Mouse (Mus musculus): Measurements from ENCODE around the gene Prpsap1.
"Not testable (repeated sequence)": the region's sequence is repeated elsewhere in the genome, so short reads cannot be mapped to it uniquely, and the experiment has no call there.

Prpsap1 gene

DNA sequence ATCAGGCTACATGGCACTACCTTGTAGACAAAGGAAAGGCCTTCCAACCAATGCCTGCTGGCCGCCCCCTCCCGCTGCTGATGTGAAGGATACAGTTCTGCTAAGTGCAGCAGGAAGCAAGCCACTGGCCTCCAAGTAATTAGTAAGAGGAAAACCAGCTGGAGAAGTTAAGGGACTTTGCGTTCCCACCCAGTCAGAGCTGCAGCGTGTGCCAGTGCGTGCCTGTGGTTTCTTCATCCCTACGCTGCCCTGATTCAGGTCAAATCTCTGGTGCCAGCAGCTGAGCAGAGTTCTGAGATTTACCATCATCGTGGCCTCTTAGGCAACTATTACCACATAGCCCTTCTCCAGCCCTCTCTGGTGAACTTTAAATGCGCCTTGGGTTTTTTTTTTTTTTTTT, 24.5 kb upstream of the Prpsap1 start:
- DNase-seq (ENCODE audit: extremely low read depth, insufficient read length, low spot score): peak; percentile 84

- DNase-seq (ENCODE audit: extremely low read depth, insufficient read length, low spot score): no peak
Observed at GRCm38 (mm10) chr11:116515330-116516020, 21.5 kb upstream of the Prpsap1 start.

GRCm38 (mm10) chr11:116513531-116514038, 19.6 kb upstream of the Prpsap1 start:
- DNase-seq (ENCODE audit: extremely low read depth, insufficient read length, low spot score): no peak

GRCm38 (mm10) chr11:116512987-116513386, 19.0 kb upstream of the Prpsap1 start:
- no peak for DNase-seq (ENCODE audit: extremely low read depth, insufficient read length, low spot score)

DNA sequence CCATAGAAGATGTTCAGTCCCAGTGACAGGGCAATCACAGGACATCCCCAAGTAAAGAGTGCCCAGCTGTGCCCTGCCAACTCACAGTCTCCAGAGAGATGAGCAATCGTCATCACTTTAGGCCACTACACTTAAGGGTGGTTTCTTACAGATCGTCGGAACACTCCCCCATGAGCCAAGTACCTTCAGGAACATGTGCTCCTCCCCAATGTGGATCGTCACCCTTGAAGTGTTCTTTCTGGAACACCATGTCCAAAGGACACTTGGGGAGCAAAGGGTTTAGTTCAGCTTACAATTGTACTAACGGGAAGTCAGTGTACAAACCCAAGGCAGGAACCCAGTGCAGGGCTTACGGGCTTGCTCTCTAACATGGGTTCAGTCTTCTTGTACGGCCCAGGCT, 18.2 kb upstream of the Prpsap1 start:
- no peak for DNase-seq (ENCODE audit: extremely low read depth, insufficient read length, low spot score)

DNA sequence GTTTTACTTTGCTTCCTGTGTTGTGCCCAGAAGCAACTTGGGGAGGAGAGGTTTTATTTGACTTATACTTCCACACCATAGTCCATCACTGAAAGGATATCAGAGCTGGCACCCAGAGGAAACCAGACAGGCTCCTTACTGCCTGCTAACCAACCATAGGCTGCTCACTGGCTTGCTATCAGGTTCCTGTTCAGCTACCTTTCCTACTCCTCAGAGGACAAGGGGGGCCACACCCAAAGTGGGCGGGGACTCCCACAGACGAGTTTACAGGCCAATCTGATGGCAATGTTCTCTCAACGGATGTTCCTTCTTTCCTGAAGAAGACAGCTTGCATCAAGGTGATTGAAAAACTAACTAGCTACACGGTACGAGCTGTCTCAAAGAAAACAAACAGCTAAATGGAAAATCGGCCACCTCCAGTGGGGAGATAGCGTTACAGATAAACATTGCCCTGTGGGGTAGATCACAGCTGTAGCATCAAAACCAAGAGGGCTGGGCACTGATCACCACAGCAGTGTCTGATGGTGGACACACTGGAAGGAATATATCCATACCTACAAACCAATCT, 17.4 kb upstream of the Prpsap1 start:
- no peak for DNase-seq (ENCODE audit: extremely low read depth, insufficient read length, low spot score)

GRCm38 (mm10) chr11:116508689-116509088, 14.7 kb upstream of the Prpsap1 start:
- DNase-seq (ENCODE audit: extremely low read depth, insufficient read length, low spot score): no peak

GRCm38 (mm10) chr11:116506151-116506875, 12.3 kb upstream of the Prpsap1 start:
- DNase-seq (ENCODE audit: extremely low read depth, insufficient read length, low spot score): no peak

DNA sequence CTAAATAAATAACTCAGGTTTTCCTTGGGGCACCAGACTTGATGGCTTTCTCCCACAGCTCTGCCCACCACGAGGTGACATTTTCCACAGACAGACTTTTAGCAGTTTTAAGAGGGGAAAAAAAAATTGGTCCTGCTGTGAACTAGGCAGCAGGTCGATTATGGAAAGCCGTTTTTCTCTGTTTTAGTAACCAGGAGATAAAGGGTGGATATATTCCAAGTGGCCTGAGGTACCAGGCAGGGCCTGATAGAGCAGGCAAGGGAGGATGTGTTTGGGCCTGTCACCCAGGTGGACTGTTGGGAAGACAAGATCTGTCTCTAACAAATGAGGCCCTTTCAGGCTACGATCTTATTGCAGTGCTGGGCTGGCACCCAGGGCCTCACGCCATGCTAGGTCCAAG, 11.6 kb upstream of the Prpsap1 start:
- no peak for DNase-seq (ENCODE audit: extremely low read depth, insufficient read length, low spot score)

DNA sequence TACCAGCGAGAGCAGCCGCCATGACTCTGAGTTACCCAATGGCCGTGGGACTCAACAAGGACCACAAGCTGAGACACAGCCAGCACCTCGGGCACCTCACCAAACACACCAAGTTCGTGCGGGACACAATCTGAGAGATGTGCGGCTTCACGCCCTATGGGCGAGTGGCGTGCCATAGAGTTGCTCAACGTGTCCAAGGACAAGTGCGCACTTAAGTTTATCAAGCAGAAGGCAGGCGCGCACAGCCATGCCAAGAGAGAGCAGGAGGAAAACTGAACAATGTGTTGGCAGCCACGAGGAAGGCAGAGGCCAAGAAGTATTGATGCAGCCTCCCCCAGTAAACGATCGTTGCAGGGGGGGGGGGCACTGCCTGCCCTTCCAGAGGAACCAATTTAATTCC, 10.5 kb upstream of the Prpsap1 start:
- DNase-seq (ENCODE audit: extremely low read depth, insufficient read length, low spot score): no peak

- DNase-seq (ENCODE audit: extremely low read depth, insufficient read length, low spot score): peak; percentile 65
Observed at GRCm38 (mm10) chr11:116501005-116501746, 7.2 kb upstream of the Prpsap1 start.

DNA sequence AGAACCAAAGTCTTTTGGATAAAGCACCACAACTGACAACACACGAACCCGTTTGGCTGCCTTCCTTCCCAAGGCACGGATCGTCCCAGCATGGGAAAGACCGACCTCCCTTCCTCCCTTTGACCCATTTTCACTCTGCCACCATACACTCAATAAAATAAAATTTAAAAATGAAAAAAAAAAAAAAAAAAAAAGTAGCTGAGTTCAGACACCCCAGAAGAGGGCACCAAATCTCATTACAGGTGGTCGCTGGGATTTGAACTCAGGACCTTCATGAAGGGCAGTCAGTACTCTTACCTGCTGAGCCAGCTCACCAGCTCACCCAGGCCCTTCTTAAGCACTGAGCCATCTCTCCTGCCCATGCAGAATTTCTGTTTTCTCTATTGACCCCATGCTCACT, 5.0 kb upstream of the Prpsap1 start:
- no peak for DNase-seq (ENCODE audit: extremely low read depth, insufficient read length, low spot score)

- no peak for DNase-seq (ENCODE audit: extremely low read depth, insufficient read length, low spot score)
Observed at GRCm38 (mm10) chr11:116498596-116498995, 4.6 kb upstream of the Prpsap1 start.

GRCm38 (mm10) chr11:116497313-116497712, 3.3 kb upstream of the Prpsap1 start:
- DNase-seq (ENCODE audit: extremely low read depth, insufficient read length, low spot score): no peak

GRCm38 (mm10) chr11:116494474-116495174, 622 bp upstream of the Prpsap1 start:
- no peak for DNase-seq (ENCODE audit: extremely low read depth, insufficient read length, low spot score)

GRCm38 (mm10) chr11:116493191-116493590, 811 bp downstream of the Prpsap1 start:
- DNase-seq (ENCODE audit: extremely low read depth, insufficient read length, low spot score): no peak

DNA sequence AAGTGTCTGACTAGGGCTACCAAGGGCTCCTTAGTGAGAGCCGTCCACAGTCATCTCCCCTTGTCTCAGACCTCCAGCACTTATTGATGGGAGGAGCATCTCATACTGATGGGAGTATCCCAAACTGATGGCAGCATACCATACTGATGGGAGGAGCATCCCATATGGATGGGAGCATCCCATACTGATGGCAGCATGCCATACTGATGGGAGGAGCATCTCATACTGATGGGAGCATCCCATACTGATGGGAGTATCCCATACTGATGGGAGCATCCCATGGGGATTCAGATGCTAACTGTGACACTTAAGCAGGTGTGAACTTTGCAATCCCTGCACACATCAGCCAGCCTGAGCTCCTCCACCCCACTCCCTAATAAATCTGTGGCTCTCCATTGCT, 1.5 kb downstream of the Prpsap1 start:
- DNase-seq (ENCODE audit: extremely low read depth, insufficient read length, low spot score): not testable (repeated sequence)

GRCm38 (mm10) chr11:116491338-116491737, 2.7 kb downstream of the Prpsap1 start:
- no peak for DNase-seq (ENCODE audit: extremely low read depth, insufficient read length, low spot score)

DNA sequence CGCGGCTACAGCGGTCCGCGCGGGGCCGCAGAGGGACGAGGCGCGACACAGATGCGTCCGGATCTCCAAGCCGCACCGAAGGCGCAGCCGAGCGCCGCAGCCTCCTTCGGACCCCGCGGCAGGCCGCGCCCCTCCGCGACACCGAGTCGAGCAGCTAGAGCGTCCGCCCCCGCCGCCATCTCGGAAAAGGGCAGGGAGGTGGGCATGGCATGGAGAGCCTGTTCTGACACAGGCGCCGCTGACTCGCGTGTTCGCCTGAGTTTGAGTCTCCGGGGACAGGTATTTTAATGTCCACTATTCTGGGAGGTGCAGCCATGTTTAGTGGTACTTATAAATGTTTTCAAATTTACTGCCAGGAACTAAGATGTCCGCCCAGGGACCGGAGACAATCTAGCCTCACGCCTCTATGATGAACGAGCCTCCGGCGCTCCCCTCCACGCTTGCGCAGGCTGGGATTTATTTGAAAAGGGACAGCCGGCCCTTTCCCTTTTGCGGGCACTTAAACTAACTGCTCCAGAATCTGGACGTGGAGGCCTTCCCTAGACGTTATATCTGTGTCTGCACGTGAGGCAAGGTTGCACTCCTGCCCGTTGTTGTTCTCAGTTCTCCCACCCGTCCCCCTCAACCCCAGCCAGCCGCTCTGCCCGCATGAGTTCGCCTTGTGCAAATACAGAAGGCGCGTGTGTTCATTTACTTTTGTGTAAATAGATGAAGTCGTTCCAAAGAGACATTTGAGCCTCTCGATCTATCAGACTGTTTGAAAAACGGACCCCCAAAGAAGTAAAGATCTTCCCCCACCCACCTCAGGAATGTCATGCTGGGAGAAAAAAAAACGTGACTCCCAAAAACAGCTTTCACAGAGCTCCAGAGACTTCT, 3.5 kb downstream of the Prpsap1 start:
- DNase-seq (ENCODE audit: extremely low read depth, insufficient read length, low spot score): peak; percentile 91
